Mouse (Mus musculus): ENCODE data around the gene Nsmce4a.

DNA sequence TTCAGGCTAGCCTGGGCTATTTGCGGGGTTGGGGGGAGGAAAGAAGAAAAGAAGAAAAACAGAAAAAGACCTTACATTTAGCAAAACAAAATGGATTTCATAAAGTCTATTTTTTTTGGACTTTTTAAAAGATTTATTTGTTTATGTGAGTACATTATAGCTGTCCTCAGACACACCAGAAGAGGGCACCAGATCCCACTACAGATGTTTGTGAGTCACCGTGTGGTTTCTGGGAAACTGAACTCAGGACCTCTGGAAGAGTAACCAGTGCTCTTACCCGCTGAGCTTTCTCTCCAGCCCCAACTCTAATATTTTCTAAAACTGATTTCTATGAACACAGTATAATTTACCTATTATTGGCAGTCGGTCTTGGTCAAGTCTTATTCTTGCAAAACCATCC is 37.7 kb downstream of the Nsmce4a start:
- TF ChIP-seq CTCF (IDR thresholded peaks at IDR 0.05; ENCODE audit: low read depth, low read length): no peak
- TF ChIP-seq POLR2A (IDR thresholded peaks at IDR 0.05; ENCODE audit: extremely low read depth, insufficient read depth, low read length): no peak

Data from liver, adult 2 months (tissue).